7 mouse cellular contexts compared by ENCODE assay signal in genomic region chr10:94034876-94035657, GRCm38 (mm10). TPM values are rescaled to one million over a fixed set of nuclear protein-coding genes. Genes with fewer than 3 reads are reported as not detected.
A peak's percentile ranks its signal among the peaks of the same experiment; 100 is the strongest.
DNase-seq lines count a peak whose midpoint lies in the region; ATAC-seq and TF ChIP-seq lines count a peak whose summit lies in the region.

No protein-coding gene starts in this region.

- H3K27ac ChIP-seq in lung, embryonic 14.5 days (ENCODE audit: low read depth), result peak overlapping the region; percentile 58

- H3K27me3 ChIP-seq in lung, embryonic 14.5 days (ENCODE audit: insufficient read depth, low read length), result no peaks in the 10 kb centered on the region

- peak; percentile 69 for DNase-seq in thymus, postnatal 4 days
- no peak for DNase-seq in thymus, postnatal 0 days (ENCODE audit: low spot score)
- peak; percentile 71 for DNase-seq in c-Kit-negative CD71-positive TER-119-positive erythroid progenitor cells, embryonic 14.5 days (ENCODE audit: low read depth, low spot score)
- peak; percentile 33 for DNase-seq in forelimb bud, embryonic 11.5 days (ENCODE audit: low read depth, low spot score)
- peak; percentile 65 for DNase-seq in kidney, adult 9 months
- DNase-seq in lung, embryonic 14.5 days, result peak; percentile 74
- peak; percentile 52 for DNase-seq in ovary, postnatal 14 days (ENCODE audit: low spot score)

- no peaks in the 10 kb centered on the region for H3K9me3 ChIP-seq in lung, embryonic 14.5 days (ENCODE audit: low read depth, low read length)

- 0 out of 2 replicates have a peak, but pooled peaks cover 7% of the 10 kb centered on the region for H3K36me3 ChIP-seq in lung, embryonic 14.5 days (ENCODE audit: insufficient read depth)

- WGBS in lung, embryonic 14.5 days, result 2% methylated on average over 30 of the region's 30 CpGs

- H3K9ac ChIP-seq in lung, embryonic 14.5 days, result peak overlapping the region; percentile 78

- peaks cover 6% of the 10 kb centered on the region; the same call in 1 of the 2 replicates for H3K4me1 ChIP-seq in lung, embryonic 14.5 days (ENCODE audit: insufficient read depth)

- peak overlapping the region; percentile 89 for H3K4me3 ChIP-seq in lung, embryonic 14.5 days (ENCODE audit: low read depth, low read length)

- ATAC-seq in lung, embryonic 14.5 days (ENCODE audit: insufficient read depth), result peak; percentile 85

- TF ChIP-seq CTCF in lung, embryonic 14.5 days (IDR thresholded peaks at IDR 0.05; ENCODE audit: low read depth), result no peak

- H3K4me2 ChIP-seq in lung, embryonic 14.5 days, result peak overlapping the region; percentile 85

RNA-seq across cellular contexts. Expression of gene Vezt, which starts 0.6 kb away (rescaled TPM):
- 15.5 and 18.8 TPM in 2 replicates for polyA plus RNA-seq in thymus, postnatal 0 days (2015; fragmentation: Nextera tagmentation; extraction: Ambion mirVana)
- 29.3 and 30.0 TPM in 2 replicates for polyA plus RNA-seq in lung, embryonic 14.5 days (2014; fragmentation: Nextera tagmentation; extraction: Ambion mirVana)

RNA-seq across cellular contexts. Expression of gene Fgd6, which starts 0.7 kb away (rescaled TPM):
- polyA plus RNA-seq in thymus, postnatal 0 days (2015; fragmentation: Nextera tagmentation; extraction: Ambion mirVana), result 1.5 and 1.7 TPM in 2 replicates
- 3.3 and 3.6 TPM in 2 replicates for polyA plus RNA-seq in lung, embryonic 14.5 days (2014; fragmentation: Nextera tagmentation; extraction: Ambion mirVana)
